Mouse (Mus musculus) frontal cortex, postnatal 14 days (tissue): ENCODE measurements around the gene Hdac7.

Experiments
- DNase-seq, 2 experiments: peaks; one replicate each; pipeline ENCODE4 v3.0.0; 2022; ENCODE audit warnings: low spot score in 2 of 2

The Hdac7 gene

DNA sequence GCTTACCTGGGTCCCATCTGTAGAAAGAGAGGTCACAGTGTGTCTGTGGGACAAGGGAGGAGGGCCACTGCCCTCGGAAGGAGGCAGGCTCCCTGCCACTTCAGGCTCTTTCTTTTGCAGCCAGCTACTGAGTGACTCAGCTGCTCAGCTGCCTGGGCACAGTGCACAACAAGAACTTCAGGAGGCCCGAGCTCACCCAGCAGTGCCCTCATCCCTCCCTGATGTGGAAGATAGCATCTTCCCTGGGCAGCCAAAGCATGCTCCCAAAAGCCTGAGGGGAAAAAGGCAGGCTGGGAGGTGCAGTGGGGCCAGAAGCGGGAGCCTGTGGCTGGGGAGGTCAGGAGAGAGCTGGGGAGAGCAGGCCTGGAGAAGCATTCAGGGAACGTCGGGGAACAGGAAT lies 29.6 kb downstream of the Hdac7 start:
- DNase-seq, result no peak

DNA sequence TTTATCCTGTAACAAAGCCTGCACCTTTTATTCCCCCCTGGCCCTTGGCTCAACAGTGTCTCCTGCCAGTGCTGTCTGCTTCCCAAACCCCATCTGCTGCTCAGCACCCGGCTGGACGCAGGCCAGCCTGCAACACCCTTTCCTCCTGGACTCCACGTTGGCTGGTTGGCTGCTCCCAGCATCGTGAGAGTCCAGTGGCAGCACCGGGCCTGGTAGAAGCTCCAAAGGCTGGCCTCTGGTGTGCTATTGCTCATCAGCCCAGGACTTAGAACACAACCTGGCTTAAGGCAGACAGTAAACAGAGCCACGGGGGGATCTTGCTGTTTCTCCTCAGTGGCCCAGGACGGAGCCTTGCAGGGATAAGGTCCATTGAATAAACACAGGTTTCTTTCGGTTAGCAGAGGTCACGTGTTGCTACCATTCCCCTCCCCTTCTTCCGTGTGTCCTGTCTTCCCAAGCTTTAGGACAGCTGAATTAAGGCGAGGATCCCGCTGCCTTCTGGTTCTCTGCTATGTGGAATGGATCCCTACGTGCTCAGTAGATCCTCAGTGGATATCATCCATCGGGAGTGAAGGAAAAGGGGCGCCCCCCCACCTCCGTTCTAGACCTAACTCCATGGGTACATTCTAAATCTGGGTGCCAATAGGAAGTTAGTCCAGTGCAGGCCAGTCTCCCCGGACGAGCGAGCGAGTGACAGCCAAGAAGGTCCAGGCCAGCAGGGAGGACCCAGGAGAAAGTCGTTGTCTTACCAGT lies 30.7 kb downstream of the Hdac7 start:
- DNase-seq, result no peak

DNA sequence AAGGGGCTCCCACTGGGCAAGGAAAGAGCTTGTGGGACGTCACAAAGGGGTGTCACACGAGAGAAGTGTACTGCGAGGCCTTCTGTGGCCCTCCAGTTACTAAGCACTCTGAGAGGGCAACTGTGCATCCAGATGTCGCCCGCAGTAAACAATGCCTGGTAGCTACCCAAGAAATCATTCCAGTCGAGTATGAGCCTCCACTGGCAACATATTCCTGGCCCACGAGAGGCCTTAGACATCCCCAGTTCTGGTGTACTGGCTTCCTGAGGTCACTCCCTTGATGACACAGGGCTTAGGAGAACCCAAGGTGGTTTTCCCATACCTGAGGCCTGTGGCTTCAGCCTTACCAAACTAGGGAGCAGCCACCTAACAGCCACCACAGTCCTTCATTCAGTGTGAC lies 31.4 kb downstream of the Hdac7 start:
- no peak for DNase-seq

DNA sequence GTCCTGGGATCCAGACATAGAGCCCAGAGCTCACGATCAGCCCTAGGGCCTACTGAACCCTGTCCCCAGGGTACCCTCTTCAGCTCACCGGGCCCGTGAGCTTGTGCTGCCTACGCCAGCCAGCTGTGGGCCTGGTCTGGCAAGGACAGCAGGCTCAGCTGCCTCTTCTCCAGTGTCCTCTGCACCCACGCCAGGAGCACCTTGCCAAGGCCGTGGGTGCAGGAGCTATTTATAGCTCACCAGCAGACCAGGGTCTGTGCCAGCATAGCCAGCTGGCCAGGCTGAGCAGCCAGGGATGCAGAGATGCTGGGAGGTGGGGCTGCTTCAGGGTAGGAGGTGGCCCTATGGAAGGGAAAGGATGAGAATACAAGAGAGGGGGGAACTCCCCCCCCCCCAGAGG lies 32.2 kb downstream of the Hdac7 start:
- DNase-seq, result peak; percentile 58 to 71

DNA sequence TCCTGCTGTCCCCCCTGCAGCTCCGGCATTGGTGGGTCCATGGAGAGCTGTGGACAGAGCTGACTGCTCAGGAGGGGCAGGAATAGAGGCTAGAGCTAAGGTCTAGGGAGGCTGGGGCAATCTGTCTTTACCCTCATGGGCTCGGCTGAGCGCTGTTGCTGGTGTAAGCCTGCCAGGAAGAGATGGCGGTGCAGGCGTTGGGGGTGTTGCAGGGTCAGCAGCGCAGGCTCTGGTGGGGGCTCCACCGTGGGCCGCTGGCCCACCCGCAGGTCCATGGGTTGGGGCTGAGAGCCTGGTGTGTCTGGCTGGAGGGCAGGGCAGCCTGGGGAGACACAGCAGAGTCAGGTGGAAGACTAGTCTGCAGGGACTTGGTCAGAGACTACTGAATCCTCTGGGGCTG lies 33.0 kb downstream of the Hdac7 start:
- DNase-seq, result no peak

DNA sequence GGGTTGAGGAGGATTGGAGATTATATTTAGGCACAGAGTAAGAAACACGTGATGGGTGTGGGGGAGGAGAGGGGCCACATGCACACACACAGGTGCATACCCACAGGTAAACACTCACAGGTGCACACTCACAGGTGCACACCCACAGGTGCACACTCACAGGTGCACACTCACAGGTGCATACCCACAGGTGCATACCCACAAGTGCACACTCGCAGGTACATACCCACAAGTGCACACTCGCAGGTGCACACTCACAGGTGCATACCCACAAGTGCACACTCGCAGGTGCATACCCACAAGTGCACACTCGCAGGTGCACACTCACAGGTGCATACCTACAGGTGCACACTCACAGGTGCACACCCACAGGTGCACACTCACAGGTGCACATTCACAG lies 33.9 kb downstream of the Hdac7 start:
- no peak for DNase-seq

DNA sequence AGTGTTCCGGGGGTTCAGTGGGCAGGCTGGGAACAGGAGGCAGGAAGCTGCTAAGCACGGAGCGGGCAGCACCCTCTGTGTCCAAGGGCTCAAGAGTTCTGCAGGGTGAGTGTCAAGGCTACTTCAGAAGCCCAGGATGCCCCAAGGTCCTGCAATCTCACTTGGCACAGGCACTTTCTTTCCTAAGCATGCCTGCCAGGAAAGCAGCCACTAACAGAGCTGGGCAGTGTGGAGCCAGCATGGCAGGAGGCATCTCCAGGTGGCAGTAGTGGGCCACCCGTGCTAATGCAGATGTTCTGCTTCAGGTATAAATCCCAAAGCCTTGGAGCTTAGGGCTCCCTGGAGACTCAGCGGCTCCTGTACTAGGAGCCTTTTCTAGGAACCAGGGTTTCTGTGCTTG lies 34.4 kb downstream of the Hdac7 start:
- no peak for DNase-seq

DNA sequence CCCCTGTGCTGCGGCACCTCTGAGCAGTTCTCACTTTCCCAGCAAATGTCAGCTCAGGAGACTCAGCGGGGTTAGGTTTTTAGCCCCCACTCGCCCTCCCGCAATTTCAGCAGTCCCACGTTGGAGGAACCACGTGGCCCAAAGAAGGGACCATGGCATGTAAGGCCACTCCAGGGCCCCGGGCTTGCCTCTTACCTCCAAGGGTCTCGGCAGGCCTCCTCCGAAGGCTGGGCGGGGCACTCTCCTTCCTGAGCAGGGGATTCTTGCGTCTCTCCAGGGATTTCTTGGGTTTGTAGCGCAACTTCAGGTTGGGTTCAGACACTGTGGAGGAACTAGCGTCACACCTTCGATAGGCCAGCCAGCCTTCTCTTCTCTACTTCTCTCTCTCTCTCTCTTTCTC lies 35.1 kb downstream of the Hdac7 start:
- DNase-seq, result no peak

DNA sequence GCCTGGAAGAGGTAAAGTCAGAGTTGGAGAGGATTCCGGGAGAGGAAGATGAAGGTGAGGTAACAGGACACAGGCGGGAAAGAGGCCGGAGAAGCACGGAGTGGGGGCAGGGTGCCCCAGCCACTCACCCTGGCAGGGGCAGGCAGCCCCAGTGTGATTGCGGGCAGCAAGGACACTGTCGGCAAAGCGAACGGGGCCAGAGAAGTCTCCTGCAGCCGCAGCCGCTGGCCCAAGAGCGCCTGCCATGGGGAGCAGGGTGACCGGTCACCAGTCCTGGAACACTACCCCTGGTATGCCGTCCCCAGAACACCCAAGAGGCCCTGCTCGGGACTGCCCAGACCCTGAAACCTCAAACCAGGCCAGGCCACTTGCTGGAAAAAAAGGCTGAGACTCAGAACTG lies 35.8 kb downstream of the Hdac7 start:
- DNase-seq, result no peak

DNA sequence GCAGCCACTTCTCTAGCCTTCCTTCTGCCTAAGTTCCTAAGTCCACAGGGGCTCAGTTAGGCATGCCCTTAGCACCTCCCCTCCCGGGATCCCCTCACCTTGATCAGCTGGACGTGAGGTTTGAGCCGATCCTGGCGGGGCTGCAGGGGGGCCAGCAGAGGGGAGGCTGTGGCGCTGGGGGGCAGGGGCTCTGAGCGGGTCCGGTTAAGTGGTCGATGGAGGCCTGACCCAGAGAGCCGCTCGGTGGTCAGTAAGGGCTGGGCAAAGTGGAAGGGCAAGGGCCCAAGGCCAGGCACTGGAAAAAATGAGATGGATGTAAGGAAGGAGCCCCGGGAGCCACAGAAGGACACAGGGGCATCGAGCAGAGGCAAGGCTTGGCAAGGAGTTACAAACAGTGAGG lies 36.4 kb downstream of the Hdac7 start:
- DNase-seq, result no peak

DNA sequence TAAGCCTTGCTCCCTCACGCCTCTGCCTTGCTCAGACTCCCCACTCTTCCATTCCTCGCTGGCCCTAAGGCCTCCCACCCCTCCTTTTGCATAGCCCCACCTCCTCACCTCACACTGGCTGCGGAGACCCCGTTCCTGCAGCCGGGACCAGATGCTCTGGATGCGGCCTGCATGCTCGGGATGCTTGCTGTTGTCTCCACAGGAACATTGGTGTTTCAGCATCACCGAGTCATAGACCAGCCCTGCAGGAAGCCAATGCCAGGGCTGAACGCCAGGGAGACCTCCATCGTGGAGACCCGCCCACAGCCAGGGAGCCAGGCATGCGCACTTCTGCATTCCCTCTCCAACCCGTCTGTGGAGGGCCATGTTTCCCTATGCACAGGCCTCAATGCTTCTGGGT lies 41.7 kb downstream of the Hdac7 start:
- no peak for DNase-seq

DNA sequence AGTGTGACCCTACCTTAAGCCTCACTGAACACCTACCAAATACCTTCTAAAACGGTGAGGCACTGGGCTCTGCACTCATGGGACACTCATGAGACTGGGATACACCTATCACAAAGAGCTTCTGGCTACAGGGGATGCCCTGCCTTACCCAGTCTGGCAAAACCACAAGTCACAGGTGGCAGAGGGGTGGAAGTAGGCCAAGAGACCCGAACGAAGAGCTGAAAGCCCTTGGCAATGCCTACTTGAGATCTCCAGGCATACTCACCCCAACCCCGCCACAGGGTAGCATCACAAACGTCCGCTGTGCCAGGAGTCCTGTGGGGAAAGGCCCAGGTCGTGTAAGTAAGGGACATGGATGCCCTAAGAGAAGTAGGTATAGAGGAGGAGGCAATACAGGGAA lies 42.5 kb downstream of the Hdac7 start:
- DNase-seq, result no peak

DNA sequence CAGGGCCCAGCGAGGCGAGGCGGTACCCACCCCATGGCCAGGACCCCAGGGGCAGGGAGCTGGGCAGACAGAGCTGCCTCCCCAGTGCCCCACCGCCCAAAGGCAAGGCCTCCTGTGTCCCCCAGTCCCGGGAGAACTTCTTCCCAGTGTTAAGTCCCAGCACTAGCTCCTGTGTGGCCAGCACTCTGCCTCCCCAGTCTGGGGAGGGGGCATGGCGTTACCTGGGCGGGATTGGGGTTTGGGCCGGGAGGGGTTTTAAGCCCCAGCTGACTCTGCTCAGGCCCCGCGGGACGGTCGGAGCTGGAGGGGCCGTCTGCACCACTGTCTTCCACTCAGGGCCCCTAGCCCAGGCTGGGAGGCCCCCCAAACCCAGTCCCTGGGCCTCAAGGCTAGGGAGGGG lies 43.4 kb downstream of the Hdac7 start:
- no peak for DNase-seq

DNA sequence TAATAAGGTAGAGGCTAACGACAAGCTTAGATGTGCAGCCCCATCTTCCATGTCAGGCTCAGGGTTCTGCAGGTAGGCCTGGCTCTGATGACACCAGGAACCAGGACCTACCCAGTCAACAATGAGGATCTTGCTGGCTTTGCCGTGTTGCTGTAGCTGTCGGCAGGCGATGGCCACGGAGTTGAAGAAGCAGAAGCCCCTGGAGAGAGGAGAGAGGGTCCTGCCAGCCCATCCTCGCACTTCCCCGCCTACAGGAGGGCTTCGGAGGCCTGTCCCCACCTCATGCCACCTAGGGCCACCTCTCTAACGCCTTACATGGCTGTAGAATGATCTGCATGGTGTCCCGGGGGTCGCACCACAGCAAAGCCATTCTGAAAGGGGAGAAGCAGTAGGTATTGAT lies 44.9 kb downstream of the Hdac7 start:
- no peak for DNase-seq

DNA sequence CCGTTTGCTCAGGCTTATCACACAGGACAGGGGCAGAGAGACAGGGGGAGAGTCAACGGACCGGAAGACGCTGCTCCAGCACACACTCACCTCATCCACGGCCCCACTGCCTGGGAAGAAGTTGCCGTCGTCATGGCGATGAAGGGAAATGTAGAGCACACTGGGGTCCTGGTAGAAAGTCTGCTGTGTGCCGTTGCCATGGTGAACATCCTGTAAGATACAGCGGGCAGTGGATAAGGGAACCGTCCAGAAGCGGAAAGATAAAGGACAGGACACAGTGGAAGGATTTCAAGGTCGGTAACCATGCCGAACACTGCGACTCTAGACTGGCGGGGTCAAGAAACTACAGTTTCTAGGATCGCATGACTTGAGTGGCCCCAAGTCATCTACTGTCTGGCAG lies 46.2 kb downstream of the Hdac7 start:
- no peak for DNase-seq

DNA sequence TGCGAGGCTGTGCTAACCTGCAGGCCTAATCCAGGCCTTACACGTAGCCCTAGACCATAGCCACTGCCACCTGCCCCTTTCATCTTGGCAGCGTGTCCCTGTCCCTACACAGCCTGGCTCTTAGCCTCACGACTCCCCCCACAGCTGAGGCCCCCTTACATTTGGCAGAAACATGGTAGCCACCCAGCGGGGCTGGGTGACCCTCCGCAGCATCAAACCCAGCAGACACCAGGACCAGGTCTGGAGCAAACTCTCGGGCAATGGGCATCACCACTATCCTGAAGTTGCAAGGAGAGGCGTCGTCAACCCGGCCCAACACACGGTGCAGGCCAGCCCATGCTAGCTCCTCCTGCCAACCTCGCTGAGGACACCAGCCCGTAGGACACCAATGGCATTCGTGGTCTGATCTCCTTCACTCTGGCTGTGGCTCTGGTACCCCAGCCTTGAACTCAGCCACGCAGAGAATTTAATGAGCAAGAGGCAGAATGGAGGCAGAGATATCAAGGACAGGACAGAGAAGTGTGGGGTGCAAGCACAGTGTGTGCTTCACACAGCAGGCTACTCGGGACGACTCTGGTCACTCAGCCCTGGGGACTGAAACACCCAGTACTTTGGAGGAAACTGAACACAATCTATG lies 47.5 kb downstream of the Hdac7 start:
- no peak for DNase-seq

DNA sequence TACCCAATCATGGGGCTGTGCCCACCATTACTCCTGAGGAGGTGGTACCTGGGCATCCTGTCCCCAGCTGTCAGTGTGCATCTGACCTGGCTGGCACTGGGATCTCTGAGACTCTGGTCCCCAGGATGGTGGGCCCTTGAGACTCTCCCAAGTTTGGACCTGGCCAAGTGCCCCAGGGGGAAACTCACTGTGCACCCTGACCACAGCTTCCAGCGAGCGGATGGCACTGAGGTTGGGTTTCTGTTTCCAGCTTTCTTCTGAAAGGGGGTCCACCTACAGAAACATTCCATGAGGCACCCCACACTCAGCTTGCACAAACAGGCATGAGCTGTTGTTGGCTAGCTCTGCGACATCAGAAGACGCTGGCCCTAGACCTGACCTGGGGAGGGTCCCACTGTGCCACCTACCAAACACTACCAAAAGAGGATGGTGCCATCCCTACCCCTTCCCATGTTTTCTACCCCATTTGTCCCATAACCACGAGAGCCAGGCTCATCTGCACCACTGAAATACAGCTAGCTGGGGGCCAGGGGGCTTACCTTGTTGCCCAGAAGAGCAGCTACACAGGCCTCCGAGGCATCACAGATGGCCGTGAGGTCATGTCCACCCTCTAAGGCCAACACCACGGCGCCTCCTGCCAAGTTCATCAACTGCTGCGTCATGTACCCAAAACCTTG lies 48.6 kb downstream of the Hdac7 start:
- no peak for DNase-seq

DNA sequence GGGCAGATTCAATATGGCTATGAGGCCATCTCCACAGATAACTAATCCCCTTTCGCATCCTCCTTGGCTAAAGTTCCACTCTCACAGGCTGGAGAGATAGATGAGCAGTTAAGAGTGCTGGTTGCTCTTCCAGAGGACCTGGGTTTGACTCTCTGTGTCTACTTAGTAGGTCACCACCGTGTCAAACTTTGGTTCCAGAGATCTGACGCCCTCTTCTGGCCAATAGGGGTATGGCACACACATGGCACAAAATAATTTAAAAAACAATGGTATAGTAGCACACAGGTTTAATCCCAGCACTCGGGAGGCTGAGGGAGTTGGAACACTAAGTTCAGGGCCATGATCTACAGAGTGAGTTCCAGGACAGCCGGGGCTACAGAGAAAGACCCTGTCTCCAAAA lies 50.0 kb downstream of the Hdac7 start:
- DNase-seq, result no peak

DNA sequence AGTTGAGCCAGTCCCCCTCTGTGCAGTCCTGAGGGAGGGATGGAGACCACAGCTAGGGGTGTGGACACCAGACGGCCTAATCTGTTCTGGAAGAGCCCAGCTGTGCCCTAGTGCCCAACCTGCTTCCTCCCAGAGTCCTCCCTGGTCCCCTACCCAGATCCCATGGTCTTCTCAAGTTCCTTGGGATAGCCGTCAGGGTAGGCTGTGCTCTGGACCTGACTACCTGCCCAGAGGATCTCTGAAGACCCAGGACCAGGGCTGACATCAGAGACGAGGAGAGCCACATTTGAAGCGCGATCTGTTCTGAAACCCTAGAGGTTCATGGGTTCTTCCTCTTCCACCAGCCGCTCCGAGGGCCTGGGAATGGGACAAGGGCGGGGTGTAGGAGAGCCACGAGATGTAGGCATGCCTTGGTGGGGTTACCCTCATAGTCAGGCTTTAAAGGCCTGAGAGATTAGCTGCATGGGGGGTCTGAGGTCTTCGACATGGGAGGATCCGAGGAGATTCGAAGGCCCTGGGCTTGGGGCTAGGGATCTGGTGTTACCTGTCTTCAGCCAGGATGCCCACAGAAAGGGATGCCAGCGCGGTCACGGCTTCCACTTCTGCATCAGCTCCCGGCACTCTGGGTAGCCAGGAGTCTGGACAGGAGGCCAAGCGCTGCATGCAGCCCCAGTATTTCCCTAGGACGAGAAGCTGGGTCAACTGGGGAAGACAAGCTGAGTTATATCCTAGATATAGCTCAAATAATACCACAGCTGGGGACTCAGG lies 50.7 kb downstream of the Hdac7 start:
- DNase-seq, result no peak

DNA sequence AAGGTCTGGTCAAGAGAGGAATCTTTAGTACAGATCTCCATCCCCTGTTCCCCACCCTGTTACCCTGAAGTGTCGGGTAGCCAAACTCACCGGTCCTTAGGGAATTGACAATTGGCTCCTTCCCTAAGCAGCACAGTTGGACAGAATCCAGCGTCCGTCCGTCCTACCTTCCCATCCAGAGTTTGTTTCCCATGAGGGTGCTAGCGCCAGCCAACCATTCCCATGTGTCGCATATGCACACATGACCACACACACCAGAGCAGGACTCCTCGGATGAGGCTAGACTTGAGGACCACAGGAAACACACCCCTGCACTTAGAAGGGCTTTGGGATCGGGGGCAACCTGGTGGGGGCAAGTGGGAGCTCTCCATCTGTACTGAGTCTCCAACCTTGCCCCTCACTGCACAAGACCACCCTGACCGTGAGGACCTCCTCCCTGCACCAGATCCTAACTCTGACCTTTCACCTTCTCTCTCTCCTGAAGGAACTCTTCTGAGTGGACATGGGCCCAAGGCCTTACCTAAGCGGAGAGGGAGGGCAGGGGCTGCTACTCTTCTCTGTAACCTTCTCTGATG lies 53.1 kb downstream of the Hdac7 start:
- DNase-seq, result no peak

DNA sequence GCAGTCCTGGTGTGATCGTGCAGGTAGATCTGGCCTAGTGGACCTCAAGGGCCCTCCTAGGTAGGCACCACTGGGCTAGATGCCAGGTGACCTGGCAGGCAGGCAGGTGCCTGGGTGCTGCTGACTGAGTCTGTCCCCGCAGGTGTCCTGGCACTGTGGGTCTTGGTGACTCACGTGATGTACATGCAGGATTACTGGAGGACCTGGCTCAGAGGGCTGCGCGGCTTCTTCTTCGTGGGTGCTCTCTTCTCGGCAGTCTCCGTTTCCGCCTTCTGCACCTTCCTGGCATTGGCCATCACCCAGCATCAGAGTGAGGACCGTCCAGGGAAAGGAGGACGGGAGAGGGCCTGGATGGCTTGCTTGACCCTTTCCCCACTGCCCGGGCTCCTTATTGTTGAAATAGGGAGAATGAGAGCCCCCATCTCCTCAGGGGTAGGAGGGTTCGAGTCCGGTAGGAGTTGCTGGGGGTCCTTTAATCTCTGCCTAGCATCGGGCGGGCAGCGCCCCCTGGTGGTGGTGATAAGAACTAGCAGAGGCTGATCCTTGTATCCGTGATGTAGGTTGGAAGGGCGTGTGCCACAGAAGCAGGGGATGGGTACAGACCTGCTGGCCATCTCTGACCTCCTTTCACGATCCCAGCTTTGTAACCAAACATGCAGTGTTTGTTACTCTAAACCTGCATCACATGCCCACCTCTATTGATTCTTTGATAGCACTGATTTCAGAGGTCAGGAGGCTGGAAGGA lies 54.4 kb downstream of the Hdac7 start:
- DNase-seq, result peak in 1 of 2 experiments; percentile 43
